19 mouse cellular contexts compared by ENCODE assay signal in genomic region chr5:66074235-66074634, GRCm38 (mm10).
DNase-seq lines count a peak whose midpoint lies in the region; ATAC-seq and TF ChIP-seq lines count a peak whose summit lies in the region.
"Had no signal": no experiment of that assay in that cellular context is flagged by ENCODE, and none has a peak within 500 bp of the region (broad histone marks: within the 10 kb centered on the region; RNA-seq: fewer than 3 reads in every experiment).

No protein-coding gene starts in this region.

- no peak for TF ChIP-seq POLR2A in liver, adult 2 months (IDR thresholded peaks at IDR 0.05; ENCODE audit: extremely low read depth, insufficient read depth, low read length)
- no peak for TF ChIP-seq POLR2A in bone marrow macrophage, adult 2 months (IDR thresholded peaks at IDR 0.05; ENCODE audit: borderline replicate concordance, low read depth, low read length)

- H3K27ac ChIP-seq in liver, adult 2 months (replicated peaks; ENCODE audit: insufficient read depth, low read depth, low read length), result peak overlapping the region; percentile 52
- no peak overlapping the region for H3K27ac ChIP-seq in liver, embryonic 12.5 days
- H3K27ac ChIP-seq in bone marrow macrophage, adult 2 months (ENCODE audit: insufficient read depth, low read depth, low read length), result peak overlapping the region; percentile 95
- H3K27ac ChIP-seq in liver, embryonic 13.5 days, result peak overlapping the region; percentile 16
- peak overlapping the region; percentile 65; the same call in 1 of the 2 replicates for H3K27ac ChIP-seq in stomach, embryonic 15.5 days
- H3K27ac ChIP-seq: embryonic facial prominence, embryonic 13.5 days; heart, embryonic 13.5 days; hindbrain, embryonic 14.5 days; left cerebral cortex, adult 2 months; midbrain, embryonic 12.5 days; neural tube, embryonic 13.5 days had no signal

- TF ChIP-seq CTCF in liver, adult 2 months (IDR thresholded peaks at IDR 0.05; ENCODE audit: low read depth, low read length), result no peak
- no peak for TF ChIP-seq CTCF in bone marrow macrophage, adult 2 months (IDR thresholded peaks at IDR 0.05; ENCODE audit: low read depth, low read length)

- no peaks in the 10 kb centered on the region for H3K9me3 ChIP-seq in liver, embryonic 12.5 days (replicated peaks)
- no peaks in the 10 kb centered on the region for H3K9me3 ChIP-seq in liver, embryonic 13.5 days (replicated peaks)
- no peaks in the 10 kb centered on the region for H3K9me3 ChIP-seq in stomach, embryonic 15.5 days
- H3K9me3 ChIP-seq: embryonic facial prominence, embryonic 13.5 days; heart, embryonic 13.5 days; midbrain, embryonic 12.5 days; neural tube, embryonic 13.5 days had no signal

- peak; percentile 70 for DNase-seq in liver, adult 2 months (ENCODE audit: extremely low read depth, low read depth, low spot score)
- DNase-seq in liver, embryonic 13.5 days, result no peak
- DNase-seq: cerebellum, adult 11-12 months; cerebellum, postnatal 14 days; forebrain, postnatal 0 days; left cerebral cortex, postnatal 4 days; lung, adult 2 months; right cerebral cortex, adult 18-20 months had no signal

- H3K79me2 ChIP-seq in liver, adult 2 months (ENCODE audit: control insufficient read depth, insufficient read depth, low read length), result peaks cover 27% of the 10 kb centered on the region; the same call in 1 of the 2 replicates

- no peak overlapping the region for H3K4me3 ChIP-seq in liver, adult 2 months (ENCODE audit: insufficient read depth, low read depth, low read length)
- H3K4me3 ChIP-seq in liver, embryonic 12.5 days, result no peak overlapping the region
- peak overlapping the region; percentile 28 for H3K4me3 ChIP-seq in bone marrow macrophage, adult 2 months (ENCODE audit: insufficient read depth, low read length)
- no peak overlapping the region for H3K4me3 ChIP-seq in liver, embryonic 13.5 days (replicated peaks)
- no peak overlapping the region for H3K4me3 ChIP-seq in stomach, embryonic 15.5 days (replicated peaks)
- H3K4me3 ChIP-seq: embryonic facial prominence, embryonic 13.5 days; heart, embryonic 13.5 days; left cerebral cortex, adult 2 months; midbrain, embryonic 12.5 days; neural tube, embryonic 13.5 days had no signal

- ATAC-seq in liver, embryonic 12.5 days, result no peak
- no peak for ATAC-seq in liver, embryonic 13.5 days (ENCODE audit: low read depth)
- ATAC-seq in stomach, embryonic 15.5 days (ENCODE audit: insufficient read depth, low FRiP score, low read depth), result no peak
- ATAC-seq in megakaryocyte, adult 5-6 weeks (ENCODE audit: poor library complexity, severe bottlenecking), result no peak
- no peak for ATAC-seq in erythroid progenitor cell, adult 5-6 weeks (replicated peaks; ENCODE audit: low FRiP score, poor library complexity, severe bottlenecking)
- ATAC-seq: forebrain, postnatal 0 days had no signal

- H3K36me3 ChIP-seq in liver, adult 2 months (ENCODE audit: control insufficient read depth, insufficient read depth, low read length), result peaks cover 3% of the 10 kb centered on the region; the same call in 1 of the 2 replicates
- H3K36me3 ChIP-seq in liver, embryonic 12.5 days, result no peaks in the 10 kb centered on the region
- no peaks in the 10 kb centered on the region for H3K36me3 ChIP-seq in liver, embryonic 13.5 days
- H3K36me3 ChIP-seq in stomach, embryonic 15.5 days, result no peaks in the 10 kb centered on the region
- H3K36me3 ChIP-seq: embryonic facial prominence, embryonic 13.5 days; heart, embryonic 13.5 days; midbrain, embryonic 12.5 days; neural tube, embryonic 13.5 days had no signal

- no peaks in the 10 kb centered on the region for H3K27me3 ChIP-seq in liver, adult 2 months (ENCODE audit: control insufficient read depth, insufficient read depth, low read length)
- H3K27me3 ChIP-seq in liver, embryonic 12.5 days (replicated peaks), result no peaks in the 10 kb centered on the region
- no peaks in the 10 kb centered on the region for H3K27me3 ChIP-seq in liver, embryonic 13.5 days
- no peaks in the 10 kb centered on the region for H3K27me3 ChIP-seq in stomach, embryonic 15.5 days (replicated peaks)
- H3K27me3 ChIP-seq: embryonic facial prominence, embryonic 13.5 days; heart, embryonic 13.5 days; midbrain, embryonic 12.5 days had no signal

- H3K4me1 ChIP-seq in liver, adult 2 months (ENCODE audit: control insufficient read depth, insufficient read depth, low read length), result peaks cover 46% of the 10 kb centered on the region
- H3K4me1 ChIP-seq in liver, embryonic 12.5 days, result peaks cover 46% of the 10 kb centered on the region
- H3K4me1 ChIP-seq in bone marrow macrophage, adult 2 months (ENCODE audit: control insufficient read depth, insufficient read depth, low read length), result peaks cover 67% of the 10 kb centered on the region
- H3K4me1 ChIP-seq in liver, embryonic 13.5 days (replicated peaks), result peaks cover 59% of the 10 kb centered on the region
- peaks cover 22% of the 10 kb centered on the region for H3K4me1 ChIP-seq in stomach, embryonic 15.5 days

- peak overlapping the region; percentile 20; the same call in 1 of the 2 replicates for H3K9ac ChIP-seq in liver, adult 2 months (ENCODE audit: low read depth, low read length)
- H3K9ac ChIP-seq in liver, embryonic 12.5 days, result no peak overlapping the region
- no peak overlapping the region for H3K9ac ChIP-seq in liver, embryonic 13.5 days
- H3K9ac ChIP-seq in stomach, embryonic 15.5 days, result no peak overlapping the region
- H3K9ac ChIP-seq: embryonic facial prominence, embryonic 13.5 days; forebrain, postnatal 0 days; heart, embryonic 13.5 days; hindbrain, embryonic 14.5 days; midbrain, embryonic 12.5 days; neural tube, embryonic 13.5 days had no signal

- WGBS in liver, adult 2 months, result 28% methylated on average over 5 of the region's 5 CpGs
- WGBS in liver, embryonic 12.5 days (ENCODE audit: insufficient replicate concordance), result 79% methylated on average over 5 of the region's 5 CpGs
- 76% methylated on average over 5 of the region's 5 CpGs for WGBS in liver, embryonic 13.5 days (ENCODE audit: insufficient replicate concordance)
- WGBS in stomach, embryonic 15.5 days, result 85% methylated on average over 5 of the region's 5 CpGs

- no peak overlapping the region for H3K4me2 ChIP-seq in liver, embryonic 12.5 days
- peak overlapping the region; percentile 19; the same call in 1 of the 2 replicates for H3K4me2 ChIP-seq in liver, embryonic 13.5 days
- H3K4me2 ChIP-seq in stomach, embryonic 15.5 days, result no peak overlapping the region
- H3K4me2 ChIP-seq: embryonic facial prominence, embryonic 13.5 days; heart, embryonic 13.5 days; hindbrain, embryonic 14.5 days; midbrain, embryonic 12.5 days; neural tube, embryonic 13.5 days had no signal
